Mouse (Mus musculus) cortical plate, adult 2 months (tissue): Measurements from ENCODE around the gene Tstd2.

Experiments used
- CTCF ChIP-seq: fragments of 200-500 bp; IDR thresholded peaks from 2 replicates; pipeline ENCODE4 v1.5.1; 2011; ENCODE audit warnings: mild to moderate bottlenecking, control low read depth, low read length; ENCODE audit not compliant: insufficient read depth; ENCODE audit errors: extremely low read depth
- POLR2A ChIP-seq: fragments of 200-500 bp; IDR thresholded peaks from 2 replicates; pipeline ENCODE4 v1.6.1; 2011; ENCODE audit warnings: mild to moderate bottlenecking, low read length, control low read depth; ENCODE audit not compliant: insufficient read depth; ENCODE audit errors: extremely low read depth

- TF ChIP-seq CTCF: no peak
- TF ChIP-seq POLR2A: no peak
Observed at GRCm38 (mm10) chr4:46131791-46132190, 6.7 kb downstream of the Tstd2 start.
